Mouse (Mus musculus) thymus, postnatal 14 days (tissue): Measurements from ENCODE around the gene Dynll1.
"Not testable (repeated sequence)": the region's sequence is repeated elsewhere in the genome, so short reads cannot be mapped to it uniquely, and the experiment has no call there.

Experiments
- DNase-seq: peaks from one replicate; pipeline ENCODE4 v3.0.0; 2021

Dynll1 gene

DNA sequence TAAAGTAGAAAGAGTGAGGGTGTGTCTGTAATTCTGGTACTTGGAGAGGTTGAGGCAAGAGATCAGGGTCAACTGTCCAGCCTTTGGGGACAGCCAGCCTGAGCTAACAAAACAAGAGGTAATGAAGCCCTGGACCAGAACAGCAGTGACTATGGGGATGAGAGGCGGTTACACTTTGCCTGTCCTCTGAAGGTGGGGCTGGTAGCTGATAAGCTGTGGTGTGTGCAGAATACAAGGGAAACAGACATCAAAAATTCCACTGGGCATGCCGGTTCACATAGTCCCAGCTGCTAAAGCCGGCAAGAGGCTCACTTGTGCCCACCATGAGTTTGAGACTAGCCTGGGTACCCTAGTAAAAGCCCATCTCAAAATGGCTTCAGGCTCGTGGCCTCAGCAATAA, 11.6 kb upstream of the Dynll1 start:
- DNase-seq: no peak

DNA sequence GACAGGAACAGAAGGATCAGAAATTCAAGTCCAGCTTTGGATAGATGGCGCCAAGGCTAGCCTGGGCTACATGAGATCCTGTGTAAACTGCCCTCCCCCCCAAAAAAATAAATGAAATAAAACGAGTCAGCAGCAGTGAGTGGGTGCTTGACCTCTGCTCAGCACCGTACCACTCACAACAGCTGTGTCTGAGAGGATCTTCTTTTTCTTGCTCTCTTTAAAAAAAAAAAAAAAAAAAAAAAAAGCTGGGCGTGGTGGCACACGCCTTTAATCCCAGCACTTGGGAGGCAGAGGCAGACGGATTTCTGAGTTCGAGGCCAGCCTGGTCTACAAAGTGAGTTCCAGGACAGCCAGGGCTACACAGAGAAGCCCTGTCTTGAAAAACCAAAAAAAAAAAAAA, 1.4 kb upstream of the Dynll1 start:
- not testable (repeated sequence) for DNase-seq

DNA sequence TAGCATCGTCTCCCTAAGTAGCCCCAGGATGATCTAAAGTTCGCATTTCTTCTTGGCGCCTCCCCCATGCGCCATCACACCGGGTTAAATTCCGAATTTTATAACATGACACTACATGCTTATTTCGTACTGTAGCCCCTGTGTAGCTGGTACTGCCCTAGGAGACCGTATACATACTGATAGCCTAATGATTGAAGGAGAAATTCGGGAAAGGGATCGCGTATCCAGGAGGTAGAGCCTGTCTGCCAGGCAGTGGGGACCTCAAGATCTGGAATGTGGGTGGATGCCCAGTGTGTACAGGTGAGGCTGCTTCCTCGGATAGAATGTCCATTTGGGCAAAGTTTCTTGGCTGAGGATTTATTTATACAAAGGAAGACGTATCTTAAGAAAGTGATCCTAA, 816 bp upstream of the Dynll1 start:
- no peak for DNase-seq

DNA sequence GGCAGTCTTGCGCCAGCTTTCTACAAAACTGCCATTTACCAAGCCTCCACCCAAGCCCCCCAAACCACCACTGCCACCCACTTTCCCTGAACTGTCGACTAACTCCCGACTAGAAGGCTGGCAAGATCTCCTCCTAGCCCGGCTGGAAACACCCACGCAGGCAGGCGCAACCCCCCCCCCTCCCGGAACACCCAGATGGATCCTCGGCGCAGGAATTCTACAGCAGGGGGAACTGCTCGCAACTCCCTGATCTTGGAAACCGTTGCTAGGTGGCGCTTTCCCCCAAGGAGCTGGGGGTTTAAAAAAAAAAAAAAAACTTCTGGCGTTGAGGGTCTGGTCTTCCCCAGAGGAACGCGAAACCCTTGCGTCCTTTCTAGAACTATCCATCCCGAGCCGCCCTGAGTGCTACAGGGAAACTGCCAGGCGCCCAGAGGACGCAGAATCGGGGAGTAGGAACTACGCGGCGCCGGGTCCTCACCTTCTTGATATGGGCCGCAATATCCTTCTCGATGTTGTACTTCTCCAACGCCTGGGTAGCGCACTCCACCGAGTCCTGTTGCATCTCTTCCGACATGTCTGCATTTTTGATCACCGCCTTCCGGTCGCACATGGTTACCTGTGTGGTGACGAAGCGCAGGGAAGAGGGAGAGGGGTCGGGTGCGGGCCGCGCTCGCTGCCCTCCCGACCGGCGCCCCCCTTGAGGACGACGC, 609 bp downstream of the Dynll1 start:
- no peak for DNase-seq

DNA sequence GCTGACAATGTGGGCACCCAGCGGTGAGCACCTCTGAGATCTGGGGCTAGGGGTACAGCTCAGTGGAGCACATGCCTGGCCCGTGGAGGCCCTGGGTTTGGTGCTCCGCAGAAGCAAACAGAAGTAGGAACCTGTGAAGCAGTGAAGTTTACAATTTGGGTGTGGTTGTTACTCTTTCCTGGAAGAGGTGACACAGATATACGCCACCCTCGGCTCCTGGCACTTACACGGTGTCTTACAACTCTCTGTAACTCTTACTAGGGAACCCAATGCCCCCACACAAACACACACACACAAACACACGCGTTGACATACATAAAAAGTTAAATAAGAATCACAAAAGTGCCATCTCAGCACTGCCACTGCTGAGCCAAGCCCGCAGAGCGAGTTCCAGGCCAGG, 4.5 kb downstream of the Dynll1 start:
- DNase-seq: no peak

DNA sequence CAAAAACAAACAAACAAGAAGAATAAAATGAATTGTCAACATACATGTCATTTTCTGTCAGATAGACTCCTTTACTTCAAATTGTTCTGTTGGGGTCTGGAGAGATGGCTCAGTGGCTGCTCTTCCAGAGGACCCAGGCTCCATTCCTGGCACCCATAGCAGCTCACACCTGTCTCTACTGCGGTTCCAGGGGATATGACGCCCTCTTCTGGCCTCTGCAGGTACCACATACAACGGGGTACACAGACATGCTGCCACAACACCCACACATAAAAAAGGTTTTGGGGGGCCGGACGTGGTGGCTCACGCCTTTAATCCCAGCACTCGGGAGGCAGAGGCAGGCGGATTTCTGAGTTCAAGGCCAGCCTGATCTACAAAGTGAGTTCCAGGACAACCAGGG, 6.6 kb downstream of the Dynll1 start:
- peak; percentile 23 for DNase-seq

DNA sequence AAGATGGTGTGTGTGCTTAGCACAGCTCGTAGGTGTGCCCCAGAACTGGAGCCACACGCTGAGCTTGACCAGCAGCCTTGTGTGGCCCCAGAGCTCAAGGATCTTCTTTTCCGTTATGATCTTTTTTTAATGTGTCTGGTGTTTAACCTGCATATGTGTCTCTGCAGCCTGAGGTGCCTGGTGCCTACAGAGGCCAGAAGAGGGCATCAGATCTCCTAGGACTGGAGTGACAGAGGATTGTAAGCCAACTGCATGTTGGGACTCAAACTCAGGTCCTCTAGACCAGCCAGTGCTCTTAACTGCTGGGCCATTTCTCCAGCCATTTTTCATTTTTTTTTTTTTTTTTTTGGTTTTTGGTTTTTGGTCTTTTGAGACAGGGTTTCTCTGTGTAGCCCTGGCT, 16.1 kb downstream of the Dynll1 start:
- DNase-seq: peak; percentile 45

DNA sequence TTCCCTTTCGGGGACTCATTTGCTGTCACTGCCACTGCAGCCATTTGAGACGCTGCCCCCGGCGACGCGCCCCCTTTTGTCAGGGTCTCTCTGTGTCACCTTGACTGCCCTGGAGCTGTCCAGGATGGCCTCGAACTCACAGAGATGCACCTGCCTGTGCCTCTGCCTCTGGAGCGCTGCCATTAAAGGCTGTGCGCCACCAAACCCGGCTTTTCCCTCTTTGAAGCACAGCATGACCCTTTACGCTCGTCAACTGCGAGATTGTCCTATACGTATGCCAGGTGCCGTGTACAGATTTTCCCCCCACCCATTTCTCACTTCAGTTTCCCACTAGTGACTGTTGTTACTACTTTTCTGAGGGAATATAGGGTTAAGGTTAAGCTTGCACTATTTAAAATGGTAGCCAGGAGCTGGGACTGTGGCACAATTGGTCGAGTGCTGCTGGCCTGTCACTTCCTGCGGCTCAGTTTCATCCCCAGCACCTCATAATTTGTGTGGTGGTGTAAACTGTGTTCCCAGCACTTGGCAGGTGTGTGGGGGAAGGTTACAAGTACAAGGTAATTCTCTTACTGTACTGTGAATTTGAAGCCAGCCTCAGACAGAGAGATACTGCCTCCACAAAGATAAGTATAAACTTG, 20.6 kb downstream of the Dynll1 start:
- DNase-seq: peak; percentile 57

DNA sequence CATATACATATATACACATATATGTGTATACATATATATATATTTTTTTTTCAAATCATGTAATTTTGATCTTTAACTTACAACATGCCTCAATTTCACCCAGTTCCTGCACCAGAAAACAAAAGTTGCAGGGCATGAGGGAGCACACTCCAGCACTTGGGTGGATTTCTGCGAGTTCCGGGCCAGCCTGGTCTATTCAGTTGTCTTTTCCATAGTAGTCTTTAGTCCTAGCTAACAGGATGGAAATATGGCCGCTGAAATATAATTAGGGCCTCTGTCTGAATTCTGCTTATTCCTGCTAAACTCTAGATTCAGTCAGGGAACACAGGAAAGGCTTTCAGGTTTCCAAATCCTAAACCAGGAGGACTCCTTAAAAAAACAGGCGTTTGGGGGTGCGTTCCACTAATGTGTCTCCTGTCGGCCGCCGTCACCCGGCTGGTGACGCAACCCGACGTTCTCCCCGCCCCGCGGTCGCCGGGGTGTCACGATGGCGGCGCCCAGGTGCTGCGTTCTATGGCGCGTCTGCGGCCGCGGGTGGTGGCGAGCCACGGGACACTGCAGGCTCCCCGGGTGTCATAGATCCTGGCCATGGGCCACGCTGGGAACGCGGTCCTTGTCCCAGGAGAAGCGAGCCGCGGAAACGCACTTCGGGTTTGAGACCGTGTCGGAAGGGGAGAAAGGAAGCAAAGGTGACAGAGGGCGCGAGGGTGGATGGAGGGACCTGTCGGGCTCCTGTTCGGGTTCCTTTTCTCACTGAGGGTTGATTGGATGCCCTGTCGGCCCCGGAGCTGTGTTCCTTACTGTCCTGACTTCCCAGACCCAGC, 21.4 kb downstream of the Dynll1 start, which contains the start of gene Coq5:
Gene Coq5, plus strand, starts transcription at position 441 of the 824 bp plus-strand sequence.
- DNase-seq: peak; percentile 90

DNA sequence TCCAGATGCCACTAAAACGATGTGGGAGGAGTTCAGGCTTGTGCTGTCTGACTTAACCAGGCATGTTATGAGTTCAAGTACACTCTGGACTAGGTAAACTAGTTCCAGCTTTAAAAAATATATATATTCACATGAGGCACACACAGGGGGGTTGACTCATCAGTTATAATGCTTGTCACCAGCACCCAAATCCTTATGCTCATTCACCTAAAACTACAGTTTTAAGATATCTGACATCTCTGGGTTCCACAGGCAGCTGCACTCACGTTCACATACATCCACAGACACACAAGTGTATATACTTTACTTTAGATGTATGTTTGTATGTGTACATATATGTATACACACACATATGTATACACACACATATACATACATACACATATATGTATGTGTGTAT, 22.0 kb downstream of the Dynll1 start:
- DNase-seq: no peak

DNA sequence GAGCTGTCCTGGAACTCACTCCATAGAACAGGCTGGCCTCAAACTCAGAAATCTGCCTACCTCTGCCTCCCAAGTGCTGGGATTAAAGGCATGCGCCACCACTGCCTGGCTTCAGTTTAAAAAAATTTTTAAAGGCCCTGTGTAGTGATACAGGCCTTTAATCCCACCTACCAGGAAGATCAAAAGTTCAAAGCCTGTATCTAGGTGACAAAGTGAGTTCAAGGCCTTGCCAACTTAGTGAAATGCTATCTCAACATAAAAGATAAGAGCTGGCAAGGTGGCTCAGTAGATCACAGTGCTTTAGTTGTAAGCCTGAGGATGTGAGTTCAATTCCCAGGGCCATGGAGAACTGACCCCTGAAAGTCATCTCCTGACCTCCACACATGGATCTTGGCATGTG, 22.7 kb downstream of the Dynll1 start:
- DNase-seq: no peak

DNA sequence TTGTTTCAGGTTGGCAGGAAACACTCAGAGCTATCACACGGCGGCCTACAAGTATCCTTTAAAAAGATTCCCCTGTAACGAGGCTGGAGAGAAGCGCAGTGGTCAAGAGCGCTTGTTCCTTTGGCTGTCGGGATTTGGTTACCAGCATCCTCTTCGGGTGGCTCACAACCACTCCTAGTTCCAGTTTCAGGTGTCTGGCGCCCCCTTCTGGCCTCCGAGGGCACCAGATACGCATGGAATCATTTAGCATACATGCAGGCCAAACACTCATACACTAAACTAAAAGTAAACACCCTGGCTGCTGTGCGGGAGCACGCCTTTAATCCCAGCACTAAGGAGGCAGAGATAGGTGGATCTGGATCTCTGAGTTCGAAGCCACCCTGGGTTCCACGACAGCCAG, 24.8 kb downstream of the Dynll1 start:
- peak; percentile 49 for DNase-seq

DNA sequence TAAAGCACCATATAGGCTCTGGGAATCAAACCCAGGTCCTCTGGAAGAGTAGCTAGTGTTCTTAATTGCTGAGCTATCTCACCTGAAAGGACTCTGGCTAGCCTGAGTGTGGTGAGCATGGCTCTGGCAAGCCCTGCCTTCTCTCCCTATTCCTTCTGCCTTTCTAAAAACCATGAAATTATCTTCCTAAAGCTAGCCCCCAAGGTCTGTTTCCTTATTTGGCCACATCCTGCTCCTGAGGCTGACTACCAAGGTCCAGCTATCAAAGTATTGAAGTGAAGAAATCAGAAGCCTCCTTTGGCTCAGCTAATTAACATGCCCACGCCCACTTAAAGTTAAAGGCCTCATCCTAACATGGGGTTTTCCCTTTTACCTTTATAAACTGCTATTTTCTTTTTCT, 26.0 kb downstream of the Dynll1 start:
- no peak for DNase-seq

DNA sequence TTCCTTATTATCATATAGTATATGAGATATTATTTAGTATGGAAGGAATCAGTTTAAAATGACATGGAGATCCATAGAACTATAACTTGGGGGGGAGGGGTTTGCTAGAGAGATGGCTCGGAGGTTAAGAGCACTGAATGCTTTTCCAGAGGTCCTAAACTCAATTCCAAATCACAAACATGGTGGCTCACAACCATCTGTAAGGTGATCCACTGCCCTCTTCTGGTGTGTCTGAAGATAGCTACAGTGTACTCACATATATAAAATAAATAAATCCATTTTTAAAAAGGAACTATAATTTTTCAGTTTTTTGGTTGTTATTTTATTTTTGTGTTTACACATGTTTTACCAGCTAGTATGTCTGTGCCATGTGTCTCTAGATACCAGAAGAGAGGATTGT, 26.4 kb downstream of the Dynll1 start:
- DNase-seq: no peak

DNA sequence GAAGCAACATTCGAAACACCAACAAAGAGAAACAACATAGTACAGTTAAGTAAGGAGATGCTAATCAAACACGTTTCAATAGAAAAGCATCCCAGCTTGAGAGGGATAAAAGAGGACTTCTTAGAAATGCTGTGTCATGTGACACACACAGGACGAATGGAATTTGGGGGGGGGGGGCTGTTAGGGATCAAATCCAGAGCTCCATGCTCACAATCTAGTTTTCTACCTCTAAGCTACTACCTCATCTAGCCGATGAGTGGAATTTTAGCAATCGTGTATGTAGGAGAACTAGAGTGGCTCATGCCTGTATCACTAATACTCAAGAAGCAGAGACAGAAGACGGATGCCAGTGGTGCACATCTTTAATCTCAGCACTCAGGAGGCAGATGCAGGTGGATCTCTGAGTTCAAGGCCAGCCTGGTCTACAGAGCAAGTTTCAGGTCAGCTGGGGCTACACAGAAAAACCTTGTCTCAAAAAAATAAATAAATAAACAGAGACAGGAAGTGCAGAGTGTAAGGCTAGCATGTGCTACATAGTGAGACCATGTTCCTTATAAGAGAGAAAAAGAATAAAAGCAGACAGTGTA, 27.2 kb downstream of the Dynll1 start:
- DNase-seq: no peak

DNA sequence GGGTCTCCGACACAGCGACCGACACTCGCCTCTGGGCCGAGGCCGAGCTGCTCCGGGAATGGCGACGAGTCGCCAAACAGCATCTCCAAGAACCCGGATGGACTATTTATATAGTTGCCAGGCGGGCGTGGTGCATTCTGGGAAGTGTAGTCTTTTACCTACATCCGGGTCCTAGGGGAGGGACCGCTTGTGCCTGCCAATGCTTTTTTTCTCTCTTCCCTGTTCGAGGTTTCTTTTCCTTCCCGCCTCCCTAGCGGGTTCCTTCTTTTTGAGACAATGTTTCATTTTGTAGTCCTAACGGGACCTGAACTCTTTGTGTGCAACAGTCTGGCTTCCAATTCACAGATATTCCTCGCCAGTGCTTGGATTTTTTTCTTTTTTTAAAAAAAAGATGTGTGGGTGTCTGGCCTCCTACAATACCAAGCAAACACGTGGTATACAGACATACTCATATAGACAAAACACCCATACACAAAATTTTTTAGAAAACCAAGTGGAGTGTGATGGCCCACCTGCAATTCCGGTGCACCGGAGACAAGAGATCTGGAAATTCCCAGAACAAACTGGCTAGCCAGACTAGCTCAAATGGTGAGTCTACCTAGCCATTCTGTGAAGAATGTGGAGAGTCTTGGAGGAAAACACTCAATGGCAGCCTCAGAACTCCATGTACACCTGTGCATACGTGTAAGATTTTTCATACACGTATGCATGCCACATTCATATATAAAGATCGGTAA, 27.8 kb downstream of the Dynll1 start, which contains the start of gene Rnf10:
Gene Rnf10, minus strand, starts transcription at position 87 of the 737 bp plus-strand sequence.
- peak; percentile 97 for DNase-seq

DNA sequence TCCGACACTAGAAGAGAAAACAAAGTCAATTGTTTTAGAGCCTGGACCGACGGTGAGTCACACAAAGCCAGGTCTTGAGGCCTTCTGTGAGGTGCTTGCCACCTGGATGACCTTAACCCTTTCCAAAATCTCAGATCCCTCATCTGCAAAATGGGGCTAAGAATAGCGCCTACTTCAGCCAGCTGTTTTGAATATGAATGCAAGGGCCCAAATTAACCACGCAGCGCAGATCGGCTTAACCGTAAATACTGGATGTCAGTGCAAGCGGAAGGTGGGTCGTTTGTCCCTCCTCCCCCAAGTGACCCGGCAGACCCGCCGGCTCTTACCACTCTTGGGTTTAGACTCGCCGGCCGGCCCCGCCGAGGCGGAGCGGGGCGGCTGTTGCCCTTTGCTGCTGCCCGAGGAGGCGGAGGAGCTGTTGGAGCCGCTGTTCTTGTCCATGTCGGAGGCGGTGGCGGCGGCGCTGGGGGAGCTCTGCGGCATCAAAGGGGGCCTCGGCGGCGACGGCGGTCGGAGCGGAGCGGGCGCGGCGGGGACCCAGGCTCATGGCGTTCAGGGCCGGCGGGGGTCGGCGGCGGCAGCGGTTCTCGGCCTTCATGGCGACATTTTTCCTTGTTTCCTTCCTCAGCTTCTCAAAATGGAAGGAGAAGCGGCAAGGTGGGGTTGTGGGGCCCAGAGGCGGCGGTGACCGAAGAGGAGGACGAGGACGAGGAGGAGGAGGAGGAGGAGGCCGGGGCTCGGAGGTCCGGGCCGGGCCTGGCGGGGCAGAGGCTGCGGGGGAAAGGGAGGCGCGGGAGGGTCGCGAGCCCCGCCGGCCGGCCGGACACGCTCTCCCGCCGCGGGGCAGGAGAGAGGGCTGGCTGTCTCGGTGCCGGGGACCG, 28.6 kb downstream of the Dynll1 start:
- DNase-seq: peak; percentile 69

DNA sequence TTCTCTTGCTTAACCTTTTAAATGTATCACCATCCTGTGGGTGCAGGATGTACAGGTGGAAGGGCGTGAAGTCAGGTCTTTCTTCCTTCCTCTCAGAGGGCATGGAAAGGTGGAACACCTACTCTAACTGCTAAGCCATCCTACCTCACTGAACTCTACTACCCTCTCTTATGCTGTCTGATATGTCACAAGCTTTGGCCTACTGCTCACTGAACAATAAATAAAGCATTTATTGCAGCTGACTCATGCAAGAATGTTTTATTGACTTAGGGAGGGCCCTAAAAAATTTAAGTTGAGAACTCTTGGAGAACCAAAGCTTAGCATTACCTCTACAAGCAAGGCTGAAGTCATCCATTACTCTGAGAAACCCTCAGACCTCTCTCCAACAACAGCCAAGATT, 30.8 kb downstream of the Dynll1 start:
- no peak for DNase-seq

DNA sequence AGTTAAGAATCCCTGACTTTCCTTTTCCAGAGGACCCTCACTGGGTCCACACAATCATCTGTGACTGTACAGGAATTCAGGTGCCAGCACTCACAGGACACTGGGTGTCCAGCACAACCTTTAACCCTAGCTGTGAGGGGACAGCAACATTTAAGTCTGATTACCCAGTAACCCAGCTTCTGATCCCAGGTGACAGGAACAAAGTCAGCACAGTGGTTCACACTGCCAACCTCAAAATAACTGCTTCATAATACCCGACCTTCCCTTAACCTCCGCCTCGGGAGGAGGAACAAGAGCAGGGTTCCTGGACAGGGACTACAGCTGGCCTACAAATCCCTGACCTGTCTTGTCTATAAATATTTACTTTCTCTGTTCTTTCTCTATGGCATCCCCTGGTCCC, 32.5 kb downstream of the Dynll1 start:
- no peak for DNase-seq

DNA sequence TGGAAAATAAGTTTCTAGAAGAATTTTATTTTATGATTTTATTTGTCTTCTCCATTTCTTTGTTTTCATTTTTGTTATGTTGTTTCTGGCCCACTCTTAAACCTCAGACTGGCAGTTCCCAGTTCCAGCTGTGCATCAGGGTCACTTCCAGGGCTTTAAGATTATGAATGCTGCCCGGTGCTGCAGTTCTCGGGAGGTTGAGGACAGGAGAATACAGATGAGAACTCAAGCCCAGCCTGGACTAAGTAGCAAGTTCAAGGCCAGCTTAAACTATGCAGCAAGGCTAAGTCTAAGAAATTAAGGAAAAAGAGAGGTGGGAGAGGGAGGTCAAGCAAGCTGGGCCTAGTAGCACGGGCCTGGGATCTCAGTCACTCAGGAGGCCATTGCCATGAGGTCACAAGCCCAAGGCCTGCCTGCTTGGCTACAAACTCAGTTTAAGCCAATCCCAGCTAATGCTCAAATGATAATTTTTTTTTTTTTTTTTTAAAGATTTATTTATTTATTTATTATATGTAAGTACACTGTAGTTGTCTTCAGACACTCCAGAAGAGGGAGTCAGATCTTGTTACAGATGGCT, 33.2 kb downstream of the Dynll1 start:
- DNase-seq: no peak

DNA sequence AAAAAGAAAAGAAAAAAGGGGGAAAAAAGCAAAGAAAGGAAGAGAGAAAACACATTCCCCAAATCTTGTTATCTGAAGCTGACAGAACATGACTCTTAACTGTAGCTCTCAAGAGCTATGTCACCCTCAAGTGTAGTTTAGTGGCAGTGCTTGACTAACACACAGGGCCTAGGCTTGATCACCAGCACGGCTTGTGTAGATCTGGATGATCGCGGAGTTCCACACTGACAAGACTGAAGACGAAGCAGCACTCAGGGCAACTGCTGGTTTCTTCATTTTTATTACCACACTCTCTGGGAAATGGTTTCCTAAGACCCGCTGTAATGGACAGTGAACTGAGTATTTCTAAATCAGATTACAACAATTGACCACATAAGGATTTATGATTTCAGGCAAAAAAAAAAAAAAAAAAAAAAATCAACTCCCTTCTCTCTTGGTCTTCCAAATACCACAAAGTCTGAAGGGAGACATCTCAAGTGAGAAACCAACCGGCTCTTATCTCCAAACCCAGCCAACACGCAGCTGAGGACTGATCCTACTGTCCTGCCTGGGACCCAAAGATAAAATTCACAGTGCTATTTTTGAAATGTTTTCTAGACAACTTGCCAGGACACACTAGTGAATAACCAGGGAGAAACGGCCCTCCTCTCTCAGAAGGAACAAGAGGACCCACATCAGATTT, 33.9 kb downstream of the Dynll1 start:
- DNase-seq: no peak
